Mouse (Mus musculus) cerebellum, postnatal 14 days (tissue): Measurements from ENCODE around the gene Slc2a8.

Source experiments
- DNase-seq, 2 experiments: peaks; one replicate each; pipeline ENCODE4 v3.0.0; 2021; ENCODE audit warnings: mixed read lengths in 2 of 2

Gene Slc2a8

GRCm38 (mm10) chr2:32969326-32969725 lies 12.6 kb downstream of the Slc2a8 start:
- DNase-seq, result no peak

GRCm38 (mm10) chr2:32968024-32968614 lies 13.8 kb downstream of the Slc2a8 start:
- DNase-seq, result peak in 1 of 2 experiments; percentile 63

- peak; percentile 89 to 92 for DNase-seq
These were observed 14.9 kb downstream of the Slc2a8 start for GRCm38 (mm10) chr2:32966689-32967631.

GRCm38 (mm10) chr2:32966184-32966688 lies 15.6 kb downstream of the Slc2a8 start:
- no peak for DNase-seq

GRCm38 (mm10) chr2:32965511-32966183 lies 16.2 kb downstream of the Slc2a8 start:
- no peak for DNase-seq

GRCm38 (mm10) chr2:32964659-32965457 lies 17.0 kb downstream of the Slc2a8 start:
- DNase-seq, result no peak

GRCm38 (mm10) chr2:32963981-32964380 lies 17.9 kb downstream of the Slc2a8 start:
- no peak for DNase-seq

GRCm38 (mm10) chr2:32963544-32963943 lies 18.3 kb downstream of the Slc2a8 start:
- no peak for DNase-seq

- DNase-seq, result peak in 1 of 2 experiments; percentile 8
These were observed 19.0 kb downstream of the Slc2a8 start for GRCm38 (mm10) chr2:32962875-32963220.

GRCm38 (mm10) chr2:32962062-32962874 lies 19.6 kb downstream of the Slc2a8 start:
- peak in 1 of 2 experiments; percentile 35 for DNase-seq

GRCm38 (mm10) chr2:32961192-32961995 lies 20.5 kb downstream of the Slc2a8 start, which contains the start of the genes Rpl12 and Lrsam1:
Gene Rpl12, plus strand, starts transcription at chr2:32961559.
Gene Lrsam1, minus strand, starts transcription at chr2:32961614.
- peak; percentile 95 for DNase-seq

- peak in 1 of 2 experiments; percentile 14 for DNase-seq
These were observed 21.6 kb downstream of the Slc2a8 start for GRCm38 (mm10) chr2:32960273-32960672.

GRCm38 (mm10) chr2:32957344-32957743 lies 24.5 kb downstream of the Slc2a8 start:
- DNase-seq, result peak in 1 of 2 experiments; percentile 73

- DNase-seq, result no peak
These were observed 27.3 kb downstream of the Slc2a8 start for GRCm38 (mm10) chr2:32954581-32954980.

GRCm38 (mm10) chr2:32947454-32947853 lies 34.4 kb downstream of the Slc2a8 start:
- DNase-seq, result no peak

GRCm38 (mm10) chr2:32940483-32940882 lies 41.4 kb downstream of the Slc2a8 start:
- DNase-seq, result no peak

GRCm38 (mm10) chr2:32939418-32939817 lies 42.5 kb downstream of the Slc2a8 start:
- DNase-seq, result peak; percentile 70 to 78

GRCm38 (mm10) chr2:32938741-32939140 lies 43.1 kb downstream of the Slc2a8 start:
- DNase-seq, result no peak

- no peak for DNase-seq
These were observed 50.2 kb downstream of the Slc2a8 start for GRCm38 (mm10) chr2:32931730-32932129.
